Mouse (Mus musculus) midbrain, embryonic 11.5 days (tissue): ENCODE measurements at regions not wholly inside any gene's neighbourhood (a gene's known extent, or its start where the extent isn't known, plus 50 kb on each side); places are given as distances from the start of the nearest gene placed in this dataset.
A peak's percentile ranks its signal among the peaks of the same experiment; 100 is the strongest.

ENCODE experiments used
- ATAC-seq: fragments of 200-750 bp; cut with Nextera tagmentation; 2 replicates; pipeline ENCODE4 v1.8.0; 2017; ENCODE audit warnings: moderate TSS enrichment, moderate library complexity; ENCODE audit not compliant: low FRiP score
- DNase-seq: peaks from one replicate; pipeline ENCODE4 v3.0.0; 2015; ENCODE audit warnings: low spot score; ENCODE audit errors: missing footprints
- H3K27ac ChIP-seq: fragments of 300-500 bp; sonication (generic); 2 replicates; pipeline ENCODE4 v1.5.1; 2014; ENCODE audit warnings: low read depth, low read length
- H3K27me3 ChIP-seq: fragments of 300-500 bp; sonication (generic); 2 replicates; pipeline ENCODE4 v1.6.1; 2014; ENCODE audit warnings: mild to moderate bottlenecking, low read length, moderate library complexity, mixed read lengths; ENCODE audit not compliant: control insufficient read depth, insufficient read depth
- H3K36me3 ChIP-seq: fragments of 300-500 bp; sonication (generic); 2 replicates; pipeline ENCODE4 v1.6.1; 2014; ENCODE audit warnings: mild to moderate bottlenecking, low read length, moderate library complexity, mixed read lengths; ENCODE audit not compliant: control insufficient read depth, insufficient read depth
- H3K4me1 ChIP-seq: fragments of 300-500 bp; sonication (generic); 2 replicates; pipeline ENCODE4 v1.6.1; 2014; ENCODE audit warnings: low read length; ENCODE audit not compliant: control insufficient read depth, insufficient read depth
- H3K4me2 ChIP-seq: fragments of 300-500 bp; sonication (generic); 2 replicates; pipeline ENCODE4 v1.6.1; 2014; ENCODE audit warnings: mild to moderate bottlenecking, moderate library complexity
- H3K4me3 ChIP-seq: fragments of 300-500 bp; sonication (generic); 2 replicates; pipeline ENCODE4 v1.5.1; 2014; ENCODE audit warnings: low read depth, low read length
- H3K9ac ChIP-seq: fragments of 300-500 bp; sonication (generic); 2 replicates; pipeline ENCODE4 v1.6.1; 2014; ENCODE audit warnings: low read length
- H3K9me3 ChIP-seq: fragments of 300-500 bp; sonication (generic); 2 replicates; pipeline ENCODE4 v1.6.1; 2016; ENCODE audit warnings: low read length; ENCODE audit not compliant: control insufficient read depth
- WGBS: fragments of 180-500 bp; shearing (Covaris S2); extraction: QIAGEN DNeasy Blood & Tissue Kit; methylation state at CpG from one replicate; pipeline ENCODE4 v1.1.7; 2014; 5-methylcytosine and 5-hydroxymethylcytosine counted together

- no peaks in the 10 kb centered on the region for H3K27me3 ChIP-seq
- no peak overlapping the region for H3K9ac ChIP-seq
- no peak for ATAC-seq
- H3K4me3 ChIP-seq, result no peak overlapping the region
- no peak overlapping the region for H3K27ac ChIP-seq
- no peak overlapping the region for H3K4me2 ChIP-seq
- H3K36me3 ChIP-seq, result no peaks in the 10 kb centered on the region
- DNase-seq, result no peak
- H3K9me3 ChIP-seq, result no peaks in the 10 kb centered on the region
- 87% methylated on average over 1 of the region's 1 CpGs for WGBS
- 0 out of 2 replicates have a peak, but pooled peaks cover 4% of the 10 kb centered on the region for H3K4me1 ChIP-seq
These were observed 2247.1 kb upstream of the Gm7489 start for GRCm38 (mm10) chr15:51637570-51637969.

DNA sequence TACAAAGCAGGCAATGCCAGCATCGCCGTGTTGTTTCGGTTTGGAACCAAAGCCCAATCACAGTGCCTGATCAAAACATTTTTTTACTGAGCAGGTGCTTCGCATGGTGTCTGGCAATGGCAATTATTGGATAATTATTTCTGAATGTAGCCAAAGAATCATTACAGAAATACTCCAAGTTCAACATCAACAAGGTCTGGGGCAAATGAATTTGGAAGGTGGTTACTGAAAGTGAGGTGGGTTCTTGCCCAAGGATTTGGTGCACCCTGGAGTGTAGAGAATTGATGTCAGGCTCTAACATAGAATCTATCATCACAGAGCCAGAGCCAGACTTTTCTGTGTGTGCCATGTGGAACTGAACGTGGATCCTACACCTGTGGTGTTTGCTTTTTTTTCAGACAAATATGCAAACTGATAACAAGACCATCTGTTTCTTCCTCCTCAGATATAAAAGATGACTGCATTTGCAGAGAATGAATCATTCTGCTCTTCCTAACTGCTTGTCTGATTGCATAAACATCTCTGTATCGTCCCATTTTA lies 2240.9 kb upstream of the Gm7489 start:
- Histone ChIP-seq H3K4me2 (no peak overlapping the region), H3K9me3 (no peaks in the 10 kb centered on the region), H3K4me1 (no peaks in the 10 kb centered on the region), H3K4me3 (no peak overlapping the region), H3K27me3 (no peaks in the 10 kb centered on the region), H3K27ac (no peak overlapping the region), H3K9ac (no peak overlapping the region), H3K36me3 (no peaks in the 10 kb centered on the region)
- DNase-seq (no peak), ATAC-seq (no peak)
- WGBS, result 89% methylated on average over 6 of the region's 6 CpGs

GRCm38 (mm10) chr15:51646304-51646703 lies 2238.4 kb upstream of the Gm7489 start:
- no peak overlapping the region for H3K4me3 ChIP-seq
- WGBS, result 84% methylated on average over 2 of the region's 2 CpGs

DNA sequence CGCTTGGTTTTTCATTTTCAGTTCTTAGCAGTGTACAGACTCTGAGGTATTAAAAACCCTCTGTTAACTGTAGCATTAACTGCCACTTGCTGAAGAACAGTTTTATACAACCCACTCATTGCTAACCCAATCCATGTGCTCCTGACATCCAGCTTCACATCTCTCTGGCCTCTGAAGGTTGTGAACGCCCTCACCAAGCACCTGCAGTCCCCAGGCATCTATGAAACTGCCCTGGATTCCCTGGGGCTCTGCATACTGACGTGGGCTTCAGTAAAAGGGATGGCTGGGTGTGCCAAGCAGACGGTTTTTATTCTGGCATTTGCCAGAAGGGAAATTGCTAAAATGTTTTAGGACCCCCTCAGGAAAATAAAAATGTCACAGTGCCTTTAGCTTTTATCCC lies 2232.2 kb upstream of the Gm7489 start:
- DNase-seq, result peak; percentile 54
- no peak overlapping the region for H3K27ac ChIP-seq
- no peak overlapping the region for H3K4me3 ChIP-seq
- no peak overlapping the region for H3K4me2 ChIP-seq
- H3K27me3 ChIP-seq, result no peaks in the 10 kb centered on the region
- ATAC-seq, result no peak
- WGBS, result 69% methylated on average over 4 of the region's 4 CpGs
- no peaks in the 10 kb centered on the region for H3K36me3 ChIP-seq
- H3K4me1 ChIP-seq, result no peaks in the 10 kb centered on the region
- H3K9me3 ChIP-seq, result no peaks in the 10 kb centered on the region
- no peak overlapping the region for H3K9ac ChIP-seq

More at GRCm38 (mm10) chr15:51646304-51646703, 2238.4 kb upstream of the Gm7489 start:
- DNase-seq, result no peak
- no peaks in the 10 kb centered on the region for H3K27me3 ChIP-seq
- H3K36me3 ChIP-seq, result no peaks in the 10 kb centered on the region
- H3K9ac ChIP-seq, result no peak overlapping the region
- no peak overlapping the region for H3K27ac ChIP-seq
- no peak for ATAC-seq
- no peaks in the 10 kb centered on the region for H3K4me1 ChIP-seq
- H3K4me2 ChIP-seq, result no peak overlapping the region
- H3K9me3 ChIP-seq, result no peaks in the 10 kb centered on the region

DNA sequence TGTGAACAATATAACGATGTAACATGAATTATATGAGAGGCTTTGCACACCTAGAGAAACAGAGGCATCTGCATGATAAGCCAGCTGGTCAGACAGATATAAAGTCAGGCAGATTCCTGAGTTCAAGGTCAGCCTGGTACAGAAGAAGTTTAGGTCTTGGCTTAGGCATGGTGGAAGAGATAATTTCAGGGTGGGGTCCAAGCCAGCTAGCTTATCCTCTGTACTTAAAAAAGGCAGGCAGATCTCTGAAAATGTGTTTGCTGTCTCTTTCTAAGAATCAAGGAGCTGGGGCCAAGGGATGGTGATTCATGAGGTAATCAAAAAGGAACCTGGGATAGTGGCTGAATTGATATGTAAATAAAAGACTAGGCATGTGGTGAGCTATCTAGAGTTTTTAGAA lies 2227.1 kb upstream of the Gm7489 start:
- DNase-seq (peak; percentile 51), ATAC-seq (no peak)
- Histone ChIP-seq H3K27me3 (no peaks in the 10 kb centered on the region), H3K9ac (no peak overlapping the region), H3K36me3 (no peaks in the 10 kb centered on the region), H3K27ac (no peak overlapping the region), H3K9me3 (no peaks in the 10 kb centered on the region), H3K4me1 (no peaks in the 10 kb centered on the region), H3K4me3 (no peak overlapping the region), H3K4me2 (no peak overlapping the region)
- WGBS, result 82% methylated on average over 1 of the region's 1 CpGs

DNA sequence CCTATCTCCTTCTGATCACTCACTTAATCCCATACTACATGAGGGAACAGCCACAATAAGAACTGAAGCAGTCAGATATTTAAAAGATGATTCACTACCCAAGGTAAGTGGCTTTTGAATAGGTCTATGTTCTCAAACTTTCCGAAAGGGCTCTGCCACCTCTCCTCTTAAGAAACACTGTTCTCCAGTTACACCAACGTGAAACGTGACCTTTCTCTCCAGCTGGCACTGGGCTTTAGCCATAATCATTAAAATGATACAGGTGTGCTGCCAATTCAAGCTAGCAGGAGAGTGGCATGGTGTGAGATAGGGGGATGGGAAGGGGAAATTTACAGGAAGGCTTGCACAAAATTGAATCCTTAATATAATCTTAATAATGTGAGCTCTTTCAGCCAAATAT lies 2216.4 kb upstream of the Gm7489 start:
- Histone ChIP-seq H3K4me3 (no peak overlapping the region), H3K9ac (no peak overlapping the region), H3K27ac (no peak overlapping the region), H3K27me3 (no peaks in the 10 kb centered on the region), H3K4me1 (no peaks in the 10 kb centered on the region), H3K4me2 (no peak overlapping the region), H3K9me3 (no peaks in the 10 kb centered on the region), H3K36me3 (no peaks in the 10 kb centered on the region)
- DNase-seq, result no peak
- WGBS, result 83% methylated on average over 3 of the region's 3 CpGs
- no peak for ATAC-seq

- Histone ChIP-seq H3K4me2 (no peak overlapping the region), H3K4me3 (no peak overlapping the region), H3K27me3 (no peaks in the 10 kb centered on the region), H3K9ac (no peak overlapping the region), H3K36me3 (no peaks in the 10 kb centered on the region), H3K9me3 (no peaks in the 10 kb centered on the region), H3K27ac (no peak overlapping the region), H3K4me1 (no peaks in the 10 kb centered on the region)
- DNase-seq, result no peak
- ATAC-seq, result no peak
- 94% methylated on average over 18 of the region's 18 CpGs for WGBS
These were observed 2212.9 kb upstream of the Gm7489 start for GRCm38 (mm10) chr15:51671667-51672372.

DNA sequence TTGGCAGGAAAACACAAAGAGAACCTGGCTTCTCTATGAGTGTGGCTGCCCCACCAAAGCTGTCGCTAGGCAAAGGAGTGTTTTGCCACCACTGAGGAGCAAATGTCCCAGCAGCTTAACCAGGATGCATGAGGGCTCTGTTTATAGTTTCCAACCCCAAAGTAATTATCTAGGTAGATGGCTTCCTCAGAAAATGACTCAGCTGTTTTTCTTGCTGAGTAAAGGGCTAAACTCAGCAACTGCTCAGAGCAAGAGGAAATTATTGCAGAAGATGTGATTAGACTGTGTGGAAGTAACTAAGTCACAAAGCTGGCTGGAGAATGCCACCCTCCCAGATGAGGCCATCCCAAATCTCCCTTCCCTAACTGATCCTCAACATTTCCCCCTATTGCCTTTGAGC lies 2211.2 kb upstream of the Gm7489 start:
- Histone ChIP-seq H3K4me1 (no peaks in the 10 kb centered on the region), H3K4me3 (no peak overlapping the region), H3K9ac (no peak overlapping the region), H3K36me3 (no peaks in the 10 kb centered on the region), H3K27me3 (no peaks in the 10 kb centered on the region), H3K4me2 (no peak overlapping the region), H3K9me3 (no peaks in the 10 kb centered on the region), H3K27ac (no peak overlapping the region)
- 61% methylated on average over 1 of the region's 1 CpGs for WGBS
- ATAC-seq (no peak), DNase-seq (no peak)

DNA sequence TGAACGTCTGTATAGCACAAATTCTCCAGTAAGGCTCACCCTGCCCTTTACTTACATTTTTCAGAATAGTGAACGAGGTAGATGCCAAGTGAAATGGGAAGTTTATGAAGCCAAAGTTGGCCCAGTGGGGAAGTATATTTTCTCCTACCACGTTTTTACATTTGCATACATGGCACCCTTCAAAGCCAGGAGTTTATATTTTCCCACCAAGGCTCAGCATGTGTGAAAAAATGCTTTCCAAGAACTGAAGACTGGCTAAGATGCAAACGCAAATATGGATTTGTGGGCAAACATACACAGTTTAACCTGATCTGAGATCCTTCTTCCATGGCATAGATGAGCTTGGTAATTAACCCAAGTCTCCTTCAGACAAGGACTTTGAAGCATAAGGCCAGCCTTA lies 2209.4 kb upstream of the Gm7489 start:
- Histone ChIP-seq H3K27ac (no peak overlapping the region), H3K9me3 (no peaks in the 10 kb centered on the region), H3K4me3 (no peak overlapping the region), H3K4me2 (no peak overlapping the region), H3K27me3 (no peaks in the 10 kb centered on the region), H3K4me1 (no peaks in the 10 kb centered on the region), H3K36me3 (no peaks in the 10 kb centered on the region), H3K9ac (no peak overlapping the region)
- DNase-seq, result no peak
- WGBS, result 66% methylated on average over 4 of the region's 4 CpGs
- ATAC-seq, result no peak
